Mouse (Mus musculus): Measurements from ENCODE around the gene Tnrc6b. TPM values are rescaled to one million over a fixed set of nuclear protein-coding genes. Genes with fewer than 3 reads are reported as not detected.
"Not testable (repeated sequence)": the region's sequence is repeated elsewhere in the genome, so short reads cannot be mapped to it uniquely, and the experiment has no call there.

Tnrc6b gene
- polyA plus RNA-seq, 1 experiment from 2014 or later = 16.3 TPM

DNA sequence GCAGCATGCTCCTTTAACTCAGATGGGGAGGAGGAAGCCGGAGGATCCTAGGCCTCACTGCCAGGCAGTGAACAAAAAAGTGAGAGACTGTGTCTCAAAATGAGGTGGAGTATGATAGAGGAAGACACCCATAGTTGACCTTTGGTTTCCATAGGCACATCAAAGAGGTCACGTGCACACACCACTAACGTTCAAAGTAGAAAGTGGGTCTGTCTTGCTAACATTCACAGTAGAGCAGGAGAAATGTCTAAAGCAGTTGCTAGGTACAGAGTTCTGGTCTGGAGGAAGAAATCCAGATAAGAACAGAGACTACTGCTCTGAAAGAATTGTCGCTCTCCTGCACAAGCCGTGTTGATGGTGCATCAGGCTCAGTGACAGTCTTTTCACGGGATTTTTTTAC lies 10.7 kb downstream of the Tnrc6b start:
- WGBS = 84% methylated on average over 6 of the region's 6 CpGs
- Histone ChIP-seq H3K27me3 (replicated peaks; ENCODE audit: control insufficient read depth, insufficient read depth, low read length) (no peaks in the 10 kb centered on the region), H3K4me2 (ENCODE audit: low read length) (no peak overlapping the region), H3K4me3 (ENCODE audit: low read depth, low read length) (no peak overlapping the region), H3K9ac (ENCODE audit: low read length) (no peak overlapping the region), H3K36me3 (ENCODE audit: control insufficient read depth, insufficient read depth, low read length) (no peaks in the 10 kb centered on the region), H3K9me3 (ENCODE audit: control insufficient read depth, low read length) (no peaks in the 10 kb centered on the region), H3K27ac (ENCODE audit: low read depth) (no peak overlapping the region), H3K4me1 (replicated peaks; ENCODE audit: control insufficient read depth, insufficient read depth, low read length) (0 out of 2 replicates have a peak, but pooled peaks cover 4% of the 10 kb centered on the region)
- no peak for DNase-seq (ENCODE audit: low spot score)
- ATAC-seq (replicated peaks; ENCODE audit: low FRiP score, low TSS enrichment, low read depth) = no peak

- 64% methylated on average over 3 of the region's 3 CpGs for WGBS
- no peak for DNase-seq (ENCODE audit: low spot score)
Measured at GRCm38 (mm10) chr15:80722366-80722765, 11.3 kb downstream of the Tnrc6b start.

GRCm38 (mm10) chr15:80729477-80729876 lies 18.4 kb downstream of the Tnrc6b start:
- H3K4me3 ChIP-seq (ENCODE audit: low read depth, low read length) = no peak overlapping the region
- H3K27ac ChIP-seq (ENCODE audit: low read depth) = no peak overlapping the region
- DNase-seq (ENCODE audit: low spot score) (no peak), ATAC-seq (replicated peaks; ENCODE audit: low FRiP score, low TSS enrichment, low read depth) (no peak)
- H3K9ac ChIP-seq (ENCODE audit: low read length) = no peak overlapping the region
- no peaks in the 10 kb centered on the region for H3K36me3 ChIP-seq (ENCODE audit: control insufficient read depth, insufficient read depth, low read length)
- H3K4me1 ChIP-seq (replicated peaks; ENCODE audit: control insufficient read depth, insufficient read depth, low read length) = peaks cover 12% of the 10 kb centered on the region
- no peaks in the 10 kb centered on the region for H3K27me3 ChIP-seq (replicated peaks; ENCODE audit: control insufficient read depth, insufficient read depth, low read length)
- WGBS = 70% methylated on average over 2 of the region's 2 CpGs
- no peaks in the 10 kb centered on the region for H3K9me3 ChIP-seq (ENCODE audit: control insufficient read depth, low read length)
- H3K4me2 ChIP-seq (ENCODE audit: low read length) = no peak overlapping the region

More at GRCm38 (mm10) chr15:80722366-80722765, 11.3 kb downstream of the Tnrc6b start:
- Histone ChIP-seq H3K9ac (ENCODE audit: low read length) (no peak overlapping the region), H3K9me3 (ENCODE audit: control insufficient read depth, low read length) (no peaks in the 10 kb centered on the region), H3K4me3 (ENCODE audit: low read depth, low read length) (no peak overlapping the region), H3K27ac (ENCODE audit: low read depth) (no peak overlapping the region), H3K4me1 (replicated peaks; ENCODE audit: control insufficient read depth, insufficient read depth, low read length) (0 out of 2 replicates have a peak, but pooled peaks cover 4% of the 10 kb centered on the region), H3K36me3 (ENCODE audit: control insufficient read depth, insufficient read depth, low read length) (no peaks in the 10 kb centered on the region), H3K27me3 (replicated peaks; ENCODE audit: control insufficient read depth, insufficient read depth, low read length) (no peaks in the 10 kb centered on the region), H3K4me2 (ENCODE audit: low read length) (no peak overlapping the region)
- no peak for ATAC-seq (replicated peaks; ENCODE audit: low FRiP score, low TSS enrichment, low read depth)

GRCm38 (mm10) chr15:80731043-80731442 lies 19.9 kb downstream of the Tnrc6b start:
- no peak overlapping the region for H3K4me3 ChIP-seq (ENCODE audit: low read depth, low read length)
- no peaks in the 10 kb centered on the region for H3K36me3 ChIP-seq (ENCODE audit: control insufficient read depth, insufficient read depth, low read length)
- WGBS = 96% methylated on average over 1 of the region's 1 CpGs
- H3K4me1 ChIP-seq (replicated peaks; ENCODE audit: control insufficient read depth, insufficient read depth, low read length) = peaks cover 12% of the 10 kb centered on the region
- no peak overlapping the region for H3K4me2 ChIP-seq (ENCODE audit: low read length)
- ATAC-seq (replicated peaks; ENCODE audit: low FRiP score, low TSS enrichment, low read depth) (no peak), DNase-seq (ENCODE audit: low spot score) (no peak)
- H3K9me3 ChIP-seq (ENCODE audit: control insufficient read depth, low read length) = no peaks in the 10 kb centered on the region
- no peaks in the 10 kb centered on the region for H3K27me3 ChIP-seq (replicated peaks; ENCODE audit: control insufficient read depth, insufficient read depth, low read length)
- no peak overlapping the region for H3K9ac ChIP-seq (ENCODE audit: low read length)
- no peak overlapping the region for H3K27ac ChIP-seq (ENCODE audit: low read depth)

DNA sequence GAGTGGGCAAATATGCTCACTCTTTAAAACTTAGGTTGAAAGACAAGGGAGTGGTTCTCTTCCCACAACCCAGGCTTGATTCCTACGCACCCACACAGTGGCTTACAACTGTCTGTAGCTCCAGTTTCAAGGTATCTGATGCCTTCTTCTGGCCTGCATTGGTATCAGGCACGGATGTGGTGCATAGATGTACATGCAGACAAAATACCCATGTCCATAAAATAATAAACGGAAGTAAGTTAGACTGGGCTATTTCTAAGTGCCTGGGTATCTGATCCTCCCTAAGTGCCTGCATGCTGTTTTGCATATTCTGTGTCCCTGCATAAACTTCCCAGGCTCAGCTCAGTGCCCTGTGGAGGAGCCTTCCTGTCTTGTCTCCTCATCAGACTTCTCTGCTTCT lies 20.4 kb downstream of the Tnrc6b start:
- ATAC-seq (replicated peaks; ENCODE audit: low FRiP score, low TSS enrichment, low read depth) = no peak
- no peak overlapping the region for H3K4me2 ChIP-seq (ENCODE audit: low read length)
- peaks cover 12% of the 10 kb centered on the region for H3K4me1 ChIP-seq (replicated peaks; ENCODE audit: control insufficient read depth, insufficient read depth, low read length)
- no peak overlapping the region for H3K4me3 ChIP-seq (ENCODE audit: low read depth, low read length)
- H3K36me3 ChIP-seq (ENCODE audit: control insufficient read depth, insufficient read depth, low read length) = no peaks in the 10 kb centered on the region
- no peak overlapping the region for H3K27ac ChIP-seq (ENCODE audit: low read depth)
- no peak for DNase-seq (ENCODE audit: low spot score)
- no peak overlapping the region for H3K9ac ChIP-seq (ENCODE audit: low read length)
- 71% methylated on average over 3 of the region's 3 CpGs for whole genome bisulfite sequencing
- no peaks in the 10 kb centered on the region for H3K9me3 ChIP-seq (ENCODE audit: control insufficient read depth, low read length)
- no peaks in the 10 kb centered on the region for H3K27me3 ChIP-seq (replicated peaks; ENCODE audit: control insufficient read depth, insufficient read depth, low read length)

- H3K27ac ChIP-seq (ENCODE audit: low read depth) = no peak overlapping the region
- H3K27me3 ChIP-seq (replicated peaks; ENCODE audit: control insufficient read depth, insufficient read depth, low read length) = no peaks in the 10 kb centered on the region
- H3K9me3 ChIP-seq (ENCODE audit: control insufficient read depth, low read length) = no peaks in the 10 kb centered on the region
- 27% methylated on average over 4 of the region's 4 CpGs for WGBS
- no peak overlapping the region for H3K4me2 ChIP-seq (ENCODE audit: low read length)
- H3K36me3 ChIP-seq (ENCODE audit: control insufficient read depth, insufficient read depth, low read length) = no peaks in the 10 kb centered on the region
- H3K4me1 ChIP-seq (replicated peaks; ENCODE audit: control insufficient read depth, insufficient read depth, low read length) = peaks cover 12% of the 10 kb centered on the region
- no peak overlapping the region for H3K9ac ChIP-seq (ENCODE audit: low read length)
- DNase-seq (ENCODE audit: low spot score) (no peak), ATAC-seq (replicated peaks; ENCODE audit: low FRiP score, low TSS enrichment, low read depth) (no peak)
- H3K4me3 ChIP-seq (ENCODE audit: low read depth, low read length) = no peak overlapping the region
Measured at GRCm38 (mm10) chr15:80732266-80733030, 21.3 kb downstream of the Tnrc6b start.

DNA sequence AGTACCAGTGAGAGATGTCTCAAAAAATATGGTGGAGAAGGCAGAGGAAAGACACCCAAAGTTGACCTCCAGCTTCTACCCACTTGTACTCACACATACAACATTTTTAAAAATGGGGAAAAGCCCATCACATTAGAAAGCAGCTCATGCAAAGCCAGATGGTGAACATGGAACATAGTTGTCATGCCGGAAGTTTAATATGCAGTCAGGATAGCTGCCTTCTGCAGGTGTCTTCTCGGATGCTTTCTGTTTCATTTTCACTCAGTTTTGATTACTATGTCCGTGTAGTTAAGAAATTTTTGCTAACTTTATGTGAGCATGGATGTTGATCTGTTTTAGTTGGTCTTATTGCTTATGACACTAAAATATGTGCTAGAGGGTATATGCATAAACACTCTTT lies 24.2 kb downstream of the Tnrc6b start:
- no peaks in the 10 kb centered on the region for H3K27me3 ChIP-seq (replicated peaks; ENCODE audit: control insufficient read depth, insufficient read depth, low read length)
- no peak overlapping the region for H3K27ac ChIP-seq (ENCODE audit: low read depth)
- H3K4me3 ChIP-seq (ENCODE audit: low read depth, low read length) = no peak overlapping the region
- H3K9ac ChIP-seq (ENCODE audit: low read length) = no peak overlapping the region
- ATAC-seq (replicated peaks; ENCODE audit: low FRiP score, low TSS enrichment, low read depth) (no peak), DNase-seq (ENCODE audit: low spot score) (no peak)
- H3K9me3 ChIP-seq (ENCODE audit: control insufficient read depth, low read length) = no peaks in the 10 kb centered on the region
- peaks cover 12% of the 10 kb centered on the region for H3K4me1 ChIP-seq (replicated peaks; ENCODE audit: control insufficient read depth, insufficient read depth, low read length)
- no peak overlapping the region for H3K4me2 ChIP-seq (ENCODE audit: low read length)
- 80% methylated on average over 3 of the region's 3 CpGs for WGBS
- H3K36me3 ChIP-seq (ENCODE audit: control insufficient read depth, insufficient read depth, low read length) = no peaks in the 10 kb centered on the region

DNA sequence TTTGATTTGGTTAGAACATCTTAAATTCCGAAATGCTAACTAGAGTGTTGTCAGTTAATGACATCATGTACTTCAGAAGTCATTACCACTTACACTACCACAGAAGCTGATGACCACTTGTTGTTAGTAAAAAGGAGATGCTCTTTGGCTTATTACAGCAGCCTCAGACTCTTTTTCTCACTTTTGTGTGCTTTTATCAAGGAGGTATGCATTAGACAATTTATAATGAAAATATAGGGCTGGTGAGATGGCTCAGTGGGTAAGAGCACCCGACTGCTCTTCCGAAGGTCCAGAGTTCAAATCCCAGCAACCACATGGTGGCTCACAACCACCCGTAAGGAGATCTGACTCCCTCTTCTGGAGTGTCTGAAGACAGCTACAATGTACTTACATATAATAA lies 24.6 kb downstream of the Tnrc6b start:
- not testable (repeated sequence) for H3K4me2 ChIP-seq (ENCODE audit: low read length); H3K9me3 ChIP-seq (ENCODE audit: control insufficient read depth, low read length); H3K27me3 ChIP-seq (replicated peaks; ENCODE audit: control insufficient read depth, insufficient read depth, low read length); DNase-seq (ENCODE audit: low spot score); H3K9ac ChIP-seq (ENCODE audit: low read length); H3K4me3 ChIP-seq (ENCODE audit: low read depth, low read length); H3K36me3 ChIP-seq (ENCODE audit: control insufficient read depth, insufficient read depth, low read length); H3K27ac ChIP-seq (ENCODE audit: low read depth); ATAC-seq (replicated peaks; ENCODE audit: low FRiP score, low TSS enrichment, low read depth)
- peaks cover 12% of the 10 kb centered on the region for H3K4me1 ChIP-seq (replicated peaks; ENCODE audit: control insufficient read depth, insufficient read depth, low read length)
- WGBS = 94% methylated on average over 3 of the region's 4 CpGs

DNA sequence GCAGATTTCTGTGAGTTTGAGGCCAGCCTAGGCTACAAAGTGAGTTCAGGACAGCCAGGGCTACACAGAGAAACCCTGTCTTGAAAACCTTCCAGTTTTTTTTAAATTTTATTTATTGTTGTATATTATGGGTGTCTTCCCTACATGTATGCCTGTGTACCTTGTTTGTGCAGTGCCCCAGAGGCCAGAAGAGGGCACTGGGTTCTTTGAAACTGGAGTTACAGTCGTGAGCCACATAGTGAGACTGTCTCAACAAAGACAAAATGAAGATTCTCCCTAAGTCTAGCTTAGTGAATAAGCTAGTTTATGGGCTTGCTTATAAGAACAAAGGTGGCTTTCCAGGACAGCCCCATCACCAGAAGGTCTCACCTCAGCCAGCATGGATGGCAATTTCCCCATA lies 25.4 kb downstream of the Tnrc6b start:
- Histone ChIP-seq H3K36me3 (ENCODE audit: control insufficient read depth, insufficient read depth, low read length) (no peaks in the 10 kb centered on the region), H3K9me3 (ENCODE audit: control insufficient read depth, low read length) (no peaks in the 10 kb centered on the region), H3K27me3 (replicated peaks; ENCODE audit: control insufficient read depth, insufficient read depth, low read length) (no peaks in the 10 kb centered on the region), H3K4me1 (replicated peaks; ENCODE audit: control insufficient read depth, insufficient read depth, low read length) (peaks cover 12% of the 10 kb centered on the region), H3K4me2 (ENCODE audit: low read length) (no peak overlapping the region), H3K27ac (ENCODE audit: low read depth) (no peak overlapping the region), H3K4me3 (ENCODE audit: low read depth, low read length) (no peak overlapping the region), H3K9ac (ENCODE audit: low read length) (no peak overlapping the region)
- ATAC-seq (replicated peaks; ENCODE audit: low FRiP score, low TSS enrichment, low read depth) (no peak), DNase-seq (ENCODE audit: low spot score) (no peak)
- 67% methylated on average over 1 of the region's 1 CpGs for WGBS
